Mouse (Mus musculus) embryonic facial prominence, embryonic 13.5 days (tissue): Measurements from ENCODE around the gene D930020B18Rik. TPM values are rescaled to one million over a fixed set of nuclear protein-coding genes. Genes with fewer than 3 reads are reported as not detected.
A peak's percentile ranks its signal among the peaks of the same experiment; 100 is the strongest.

Experiments
- ATAC-seq: fragments of 200-750 bp; cut with Nextera tagmentation; 2 replicates; pipeline ENCODE4 v1.8.0; 2017; ENCODE audit warnings: low read depth; ENCODE audit not compliant: insufficient number of reproducible peaks, insufficient read depth, low FRiP score, low TSS enrichment
- H3K27ac ChIP-seq: fragments of 300-500 bp; sonication (generic); 2 replicates; pipeline ENCODE4 v1.5.1; 2015; ENCODE audit warnings: moderate library complexity, mild to moderate bottlenecking, inconsistent platforms
- H3K27me3 ChIP-seq: fragments of 300-500 bp; sonication (generic); 2 replicates; pipeline ENCODE4 v1.6.1; 2015; ENCODE audit warnings: mild to moderate bottlenecking, inconsistent platforms
- H3K36me3 ChIP-seq: fragments of 300-500 bp; sonication (generic); 2 replicates; pipeline ENCODE4 v1.6.1; 2015; ENCODE audit warnings: mild to moderate bottlenecking, inconsistent platforms
- H3K4me1 ChIP-seq: fragments of 300-500 bp; sonication (generic); 2 replicates; pipeline ENCODE4 v1.6.1; 2015; ENCODE audit warnings: inconsistent platforms
- H3K4me2 ChIP-seq: fragments of 300-500 bp; sonication (generic); 2 replicates; pipeline ENCODE4 v1.6.1; 2015; ENCODE audit warnings: moderate library complexity, mild to moderate bottlenecking, inconsistent platforms
- H3K4me3 ChIP-seq: fragments of 300-500 bp; sonication (generic); 2 replicates; pipeline ENCODE4 v1.5.1; 2015; ENCODE audit warnings: mild to moderate bottlenecking, inconsistent platforms
- H3K9ac ChIP-seq: fragments of 300-500 bp; sonication (generic); 2 replicates; pipeline ENCODE4 v1.6.1; 2015; ENCODE audit warnings: mild to moderate bottlenecking, inconsistent platforms
- H3K9me3 ChIP-seq: fragments of 300-500 bp; sonication (generic); 2 replicates; pipeline ENCODE4 v1.6.1; 2016; ENCODE audit warnings: inconsistent platforms
- whole genome bisulfite sequencing: fragments of 180-500 bp; shearing (Covaris S2); methylation state at CpG from one replicate; pipeline ENCODE4 v1.1.7; 2015; ENCODE audit warnings: mixed read lengths; 5-methylcytosine and 5-hydroxymethylcytosine counted together
- polyA plus RNA-seq: library from polyadenylated mRNA; unstranded; fragments of >200 nt; fragmentation: Nextera tagmentation; extraction: Ambion mirVana; gene quantifications from 2 replicates; pipeline ENCODE4 v1.2.1, GENCODE M21; 2015

D930020B18Rik gene
- polyA plus RNA-seq, 1 experiment from 2014 or later, result 0.76 TPM

- 72% methylated on average over 4 of the region's 4 CpGs for WGBS
- H3K4me2 ChIP-seq, result no peak overlapping the region
These were observed 44.8 kb downstream of the D930020B18Rik start for GRCm38 (mm10) chr10:121686153-121686660.

GRCm38 (mm10) chr10:121687511-121687910 is 46.1 kb downstream of the D930020B18Rik start:
- 85% methylated on average over 7 of the region's 7 CpGs for WGBS
- H3K9me3 ChIP-seq, result no peaks in the 10 kb centered on the region
- no peak for ATAC-seq

More at GRCm38 (mm10) chr10:121686153-121686660, 44.8 kb downstream of the D930020B18Rik start:
- no peaks in the 10 kb centered on the region for H3K36me3 ChIP-seq
- no peak overlapping the region for H3K4me3 ChIP-seq
- H3K27ac ChIP-seq, result no peak overlapping the region
- no peaks in the 10 kb centered on the region for H3K27me3 ChIP-seq
- H3K4me1 ChIP-seq, result peaks cover 14% of the 10 kb centered on the region; the same call in 1 of the 2 replicates
- no peaks in the 10 kb centered on the region for H3K9me3 ChIP-seq
- no peak overlapping the region for H3K9ac ChIP-seq
- ATAC-seq, result no peak

GRCm38 (mm10) chr10:121689591-121690314 is 48.4 kb downstream of the D930020B18Rik start:
- H3K27me3 ChIP-seq, result no peaks in the 10 kb centered on the region
- H3K9ac ChIP-seq, result no peak overlapping the region
- peaks cover 18% of the 10 kb centered on the region; the same call in 1 of the 2 replicates for H3K4me1 ChIP-seq
- H3K27ac ChIP-seq, result no peak overlapping the region
- no peaks in the 10 kb centered on the region for H3K9me3 ChIP-seq
- WGBS, result 19% methylated on average over 15 of the region's 15 CpGs
- no peak overlapping the region for H3K4me3 ChIP-seq
- no peaks in the 10 kb centered on the region for H3K36me3 ChIP-seq
- peak overlapping the region; percentile 7; the same call in 1 of the 2 replicates for H3K4me2 ChIP-seq
- ATAC-seq, result no peak

More at GRCm38 (mm10) chr10:121687511-121687910, 46.1 kb downstream of the D930020B18Rik start:
- Histone ChIP-seq H3K4me2 (no peak overlapping the region), H3K4me3 (no peak overlapping the region), H3K9ac (no peak overlapping the region), H3K4me1 (peaks cover 14% of the 10 kb centered on the region; the same call in 1 of the 2 replicates), H3K36me3 (no peaks in the 10 kb centered on the region), H3K27ac (no peak overlapping the region), H3K27me3 (no peaks in the 10 kb centered on the region)

- Histone ChIP-seq H3K27me3 (no peaks in the 10 kb centered on the region), H3K9ac (peak overlapping the region; percentile 40; the same call in 1 of the 2 replicates), H3K27ac (no peak overlapping the region), H3K9me3 (no peaks in the 10 kb centered on the region), H3K36me3 (no peaks in the 10 kb centered on the region), H3K4me1 (peaks cover 18% of the 10 kb centered on the region; the same call in 1 of the 2 replicates), H3K4me3 (peak overlapping the region; percentile 24), H3K4me2 (peak overlapping the region; percentile 52)
- WGBS, result 40% methylated on average over 18 of the region's 18 CpGs
- ATAC-seq, result no peak
These were observed 51.7 kb downstream of the D930020B18Rik start for GRCm38 (mm10) chr10:121692944-121693579.

GRCm38 (mm10) chr10:121694567-121694966 is 53.2 kb downstream of the D930020B18Rik start:
- H3K4me1 ChIP-seq, result peaks cover 16% of the 10 kb centered on the region; the same call in 1 of the 2 replicates
- ATAC-seq, result no peak
- H3K9me3 ChIP-seq, result no peaks in the 10 kb centered on the region
- no peaks in the 10 kb centered on the region for H3K27me3 ChIP-seq
- H3K36me3 ChIP-seq, result no peaks in the 10 kb centered on the region
- H3K4me3 ChIP-seq, result no peak overlapping the region
- no peak overlapping the region for H3K27ac ChIP-seq
- 87% methylated on average over 11 of the region's 11 CpGs for WGBS
- no peak overlapping the region for H3K9ac ChIP-seq
- H3K4me2 ChIP-seq, result no peak overlapping the region

- Histone ChIP-seq H3K27me3 (no peaks in the 10 kb centered on the region), H3K9me3 (no peaks in the 10 kb centered on the region), H3K4me1 (no peaks in the 10 kb centered on the region), H3K4me3 (no peak overlapping the region), H3K27ac (no peak overlapping the region), H3K4me2 (no peak overlapping the region), H3K36me3 (no peaks in the 10 kb centered on the region), H3K9ac (no peak overlapping the region)
- 58% methylated on average over 11 of the region's 11 CpGs for WGBS
- no peak for ATAC-seq
These were observed 60.2 kb downstream of the D930020B18Rik start for GRCm38 (mm10) chr10:121701296-121702248.

GRCm38 (mm10) chr10:121703619-121704018 is 62.2 kb downstream of the D930020B18Rik start:
- Histone ChIP-seq H3K4me1 (no peaks in the 10 kb centered on the region), H3K9ac (no peak overlapping the region), H3K27me3 (no peaks in the 10 kb centered on the region), H3K4me3 (no peak overlapping the region), H3K36me3 (no peaks in the 10 kb centered on the region), H3K27ac (no peak overlapping the region), H3K4me2 (no peak overlapping the region), H3K9me3 (no peaks in the 10 kb centered on the region)
- no peak for ATAC-seq
- 82% methylated on average over 6 of the region's 6 CpGs for WGBS

- no peaks in the 10 kb centered on the region for H3K9me3 ChIP-seq
- H3K27ac ChIP-seq, result no peak overlapping the region
- no peak overlapping the region for H3K4me2 ChIP-seq
- H3K36me3 ChIP-seq, result no peaks in the 10 kb centered on the region
- H3K27me3 ChIP-seq, result no peaks in the 10 kb centered on the region
- WGBS, result 92% methylated on average over 6 of the region's 6 CpGs
- H3K4me3 ChIP-seq, result no peak overlapping the region
- ATAC-seq, result no peak
- no peak overlapping the region for H3K9ac ChIP-seq
- no peaks in the 10 kb centered on the region for H3K4me1 ChIP-seq
These were observed 63.5 kb downstream of the D930020B18Rik start for GRCm38 (mm10) chr10:121704871-121705270.

- H3K27me3 ChIP-seq, result no peaks in the 10 kb centered on the region
- no peak overlapping the region for H3K27ac ChIP-seq
- ATAC-seq, result no peak
- H3K9me3 ChIP-seq, result no peaks in the 10 kb centered on the region
- H3K36me3 ChIP-seq, result no peaks in the 10 kb centered on the region
- WGBS, result 87% methylated on average over 15 of the region's 15 CpGs
- no peaks in the 10 kb centered on the region for H3K4me1 ChIP-seq
- H3K4me3 ChIP-seq, result no peak overlapping the region
- H3K4me2 ChIP-seq, result no peak overlapping the region
- no peak overlapping the region for H3K9ac ChIP-seq
These were observed 64.2 kb downstream of the D930020B18Rik start for GRCm38 (mm10) chr10:121705399-121706163.

GRCm38 (mm10) chr10:121716862-121717261 is 75.5 kb downstream of the D930020B18Rik start:
- no peak overlapping the region for H3K9ac ChIP-seq

More at GRCm38 (mm10) chr10:121716862-121717261, 75.5 kb downstream of the D930020B18Rik start:
- Histone ChIP-seq H3K4me3 (no peak overlapping the region), H3K4me2 (no peak overlapping the region), H3K4me1 (no peaks in the 10 kb centered on the region), H3K27me3 (no peaks in the 10 kb centered on the region), H3K27ac (no peak overlapping the region), H3K36me3 (no peaks in the 10 kb centered on the region), H3K9me3 (peaks cover 2% of the 10 kb centered on the region; the same call in 1 of the 2 replicates)
- ATAC-seq, result no peak
